Mouse (Mus musculus) limb, embryonic 14.5 days (tissue): ENCODE results near the gene Acbd5. TPM values are rescaled to one million over a fixed set of nuclear protein-coding genes. Genes with fewer than 3 reads are reported as not detected.
A peak's percentile ranks its signal among the peaks of the same experiment; 100 is the strongest.

ENCODE experiments used
- ATAC-seq: fragments of 200-750 bp; cut with Nextera tagmentation; 2 replicates; pipeline ENCODE4 v1.8.0; 2017; ENCODE audit warnings: low read depth, moderate number of reproducible peaks, moderate TSS enrichment; ENCODE audit not compliant: low FRiP score
- DNase-seq: peaks from one replicate; pipeline ENCODE4 v3.0.0-alpha.2; 2015; ENCODE audit warnings: low spot score
- H3K27ac ChIP-seq: fragments of 300-500 bp; sonication (generic); replicated peaks from 2 replicates; pipeline ENCODE4 v1.5.1; 2014; ENCODE audit warnings: low read depth, mild to moderate bottlenecking, low read length, moderate library complexity, mixed read lengths
- H3K27me3 ChIP-seq: fragments of 300-500 bp; sonication (generic); 2 replicates; pipeline ENCODE4 v1.6.1; 2014; ENCODE audit warnings: low read length, mixed read lengths; ENCODE audit not compliant: control insufficient read depth, insufficient read depth
- H3K36me3 ChIP-seq: fragments of 300-500 bp; sonication (generic); 2 replicates; pipeline ENCODE4 v1.6.1; 2014; ENCODE audit warnings: mild to moderate bottlenecking, low read length, moderate library complexity, mixed read lengths; ENCODE audit not compliant: control insufficient read depth, insufficient read depth
- H3K4me1 ChIP-seq: fragments of 300-500 bp; sonication (generic); 2 replicates; pipeline ENCODE4 v1.6.1; 2014; ENCODE audit warnings: antibody characterized with exemption, low read length, mixed read lengths; ENCODE audit not compliant: control insufficient read depth, insufficient read depth
- H3K4me2 ChIP-seq: fragments of 300-500 bp; sonication (generic); replicated peaks from 2 replicates; pipeline ENCODE4 v1.6.1; 2014; ENCODE audit warnings: low read depth, mild to moderate bottlenecking, low read length, moderate library complexity; ENCODE audit not compliant: severe bottlenecking
- H3K4me3 ChIP-seq: fragments of 300-500 bp; sonication (generic); replicated peaks from 2 replicates; pipeline ENCODE4 v1.5.1; 2014; ENCODE audit warnings: low read length
- H3K9ac ChIP-seq: fragments of 300-500 bp; sonication (generic); 2 replicates; pipeline ENCODE4 v1.6.1; 2014; ENCODE audit warnings: mild to moderate bottlenecking, low read depth, low read length, moderate library complexity; ENCODE audit not compliant: severe bottlenecking
- H3K9me3 ChIP-seq: fragments of 300-500 bp; sonication (generic); 2 replicates; pipeline ENCODE4 v1.6.1; 2016; ENCODE audit warnings: low read length; ENCODE audit not compliant: control insufficient read depth
- POLR2A ChIP-seq: fragments of 200-500 bp; IDR thresholded peaks from 2 replicates; pipeline ENCODE4 v1.8.0; 2012; ENCODE audit warnings: inconsistent platforms, mild to moderate bottlenecking, moderate library complexity, borderline replicate concordance; ENCODE audit not compliant: insufficient read depth, insufficient read length; ENCODE audit errors: extremely low read depth
- WGBS: fragments of 180-500 bp; shearing (Covaris S2); extraction: QIAGEN DNeasy Blood & Tissue Kit; methylation state at CpG from one replicate; pipeline ENCODE4 v1.1.7; 2014; 5-methylcytosine and 5-hydroxymethylcytosine counted together
- polyA plus RNA-seq, 2 experiments: library from polyadenylated mRNA; depleted of rRNA in 1 of 2; stranded (reverse) in 1 of 2; unstranded in 1 of 2; fragments of >200 nt; fragmentation: Nextera tagmentation in 1 of 2; extraction: Ambion mirVana in 1 of 2; gene quantifications; 2 replicates each; pipeline versions ENCODE4 v1.2.1 to v1.2.3; 2012 to 2014

Acbd5 gene
- polyA plus RNA-seq, 2 experiments = 15.3 to 21.3 TPM

DNA sequence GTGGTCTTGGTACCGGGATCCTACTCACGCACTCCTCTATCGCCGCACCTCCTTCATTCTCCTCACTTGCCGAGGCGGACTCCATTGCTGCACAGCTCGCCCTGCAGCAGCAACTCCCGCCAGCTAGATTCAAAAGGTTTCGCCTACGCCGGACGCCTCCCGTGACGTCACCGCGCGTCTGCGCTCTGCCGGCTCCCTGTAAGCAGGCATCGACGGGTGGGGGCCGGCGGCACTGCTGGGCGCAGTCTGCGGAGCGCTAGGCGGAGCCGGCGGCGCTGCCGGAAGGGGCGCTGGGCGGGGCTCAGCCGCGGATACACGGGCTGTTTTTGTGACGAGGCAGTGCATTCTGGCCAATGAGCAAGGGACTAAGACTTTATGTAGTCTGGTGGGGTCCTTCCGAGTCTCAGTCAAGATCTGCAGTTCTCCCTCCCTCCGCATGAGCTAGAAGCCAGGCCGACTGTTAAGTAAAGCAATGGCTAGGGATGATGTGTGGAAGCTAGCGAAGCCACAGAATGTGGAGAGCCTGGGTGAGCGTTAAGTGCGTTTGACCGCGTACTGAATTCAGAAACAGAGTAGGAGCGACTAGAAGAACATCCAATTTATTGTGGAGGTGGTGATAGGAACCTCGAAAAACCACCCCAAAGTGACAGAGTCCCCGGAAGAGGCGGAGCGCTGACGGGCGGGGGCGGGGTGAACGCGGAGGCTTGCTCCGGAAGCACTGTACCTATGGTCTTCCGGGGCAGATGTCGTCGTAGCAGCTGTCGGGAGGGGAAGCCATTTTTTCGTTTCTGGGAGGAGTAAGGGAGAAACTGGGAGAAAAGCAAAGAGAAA is 88.0 kb downstream of the Acbd5 start, which contains the start of the genes Mastl and Yme1l1:
Gene Mastl, minus strand, starts transcription at position 248 of the 831 bp plus-strand sequence.
Gene Yme1l1, plus strand, starts transcription at position 593 of the 831 bp plus-strand sequence.
- H3K36me3 ChIP-seq = peaks cover 3% of the 10 kb centered on the region; the same call in 1 of the 2 replicates
- TF ChIP-seq POLR2A = no peak; the same call in 1 of the 2 replicates
- H3K9ac ChIP-seq = peak within 1 kb of the TSS; percentile 82
- peaks cover 14% of the 10 kb centered on the region for H3K4me1 ChIP-seq
- under 1% methylated on average over 60 of the region's 61 CpGs for WGBS
- H3K27ac ChIP-seq = peak within 1 kb of the TSS; percentile 96
- DNase-seq (peak; percentile 97), ATAC-seq (peak; percentile 98)
- no peaks in the 10 kb centered on the region for H3K27me3 ChIP-seq
- peak within 1 kb of the TSS; percentile 68 for H3K4me2 ChIP-seq
- H3K9me3 ChIP-seq = no peaks in the 10 kb centered on the region
- peak within 1 kb of the TSS; percentile 83 for H3K4me3 ChIP-seq

DNA sequence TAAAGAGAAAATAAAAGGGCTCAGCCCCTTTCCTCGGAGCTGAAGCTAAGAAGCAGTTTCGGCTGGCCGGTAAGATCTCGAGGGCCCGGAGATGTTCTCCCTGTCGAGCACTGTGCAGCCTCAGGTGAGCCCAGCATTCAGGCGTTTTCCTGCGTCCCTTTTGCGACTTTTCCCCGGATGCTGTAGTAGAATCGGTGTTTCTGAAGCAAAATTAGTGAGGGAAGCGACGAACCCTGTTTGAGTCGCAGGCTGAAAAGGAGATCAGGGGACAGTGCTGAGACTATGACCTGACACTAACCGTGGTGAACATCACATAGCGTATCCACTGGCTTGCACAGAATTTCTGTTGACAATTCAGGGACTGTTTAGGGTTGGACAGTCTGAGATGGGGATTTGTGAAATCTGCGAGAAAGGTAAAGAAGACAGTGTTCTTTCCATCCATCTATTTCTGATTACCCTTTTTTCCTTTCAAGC is 88.7 kb downstream of the Acbd5 start:
- Histone ChIP-seq H3K4me2 (peak overlapping the region; percentile 57), H3K36me3 (peaks cover 6% of the 10 kb centered on the region; the same call in 1 of the 2 replicates), H3K4me3 (peak overlapping the region; percentile 83), H3K4me1 (peaks cover 14% of the 10 kb centered on the region), H3K27ac (peak overlapping the region; percentile 96), H3K27me3 (no peaks in the 10 kb centered on the region), H3K9me3 (no peaks in the 10 kb centered on the region), H3K9ac (peak overlapping the region; percentile 82)
- under 1% methylated on average over 17 of the region's 17 CpGs for WGBS
- no peak for TF ChIP-seq POLR2A
- no peak for DNase-seq
- ATAC-seq = peak; percentile 9

Other genes with a start within 250 kb of the Acbd5 start
- 14.2 and 15.9 TPM in 2 replicates for gene Pdss1, start 172.6 kb upstream of the Acbd5 start, polyA plus RNA-seq (2012; rRNA removed)
- 14.8 and 16.9 TPM in 2 replicates for gene Pdss1, start 172.6 kb upstream of the Acbd5 start, polyA plus RNA-seq (2014; fragmentation: Nextera tagmentation; extraction: Ambion mirVana)
- 81.1 and 89.9 TPM in 2 replicates for gene Abi1, start 27.9 kb upstream of the Acbd5 start, polyA plus RNA-seq (2012; rRNA removed)
- 46.8 and 51.1 TPM in 2 replicates for gene Abi1, start 27.9 kb upstream of the Acbd5 start, polyA plus RNA-seq (2014; fragmentation: Nextera tagmentation; extraction: Ambion mirVana)
- gene Mastl, start 87.9 kb downstream of the Acbd5 start, polyA plus RNA-seq (2012; rRNA removed) = 4.1 and 5.5 TPM in 2 replicates
- gene Mastl, start 87.9 kb downstream of the Acbd5 start, polyA plus RNA-seq (2014; fragmentation: Nextera tagmentation; extraction: Ambion mirVana) = 7.7 and 8.4 TPM in 2 replicates
- gene Yme1l1, start 88.2 kb downstream of the Acbd5 start, polyA plus RNA-seq (2012; rRNA removed) = 34.9 and 45.5 TPM in 2 replicates
- gene Yme1l1, start 88.2 kb downstream of the Acbd5 start, polyA plus RNA-seq (2014; fragmentation: Nextera tagmentation; extraction: Ambion mirVana) = 80.2 and 85.9 TPM in 2 replicates
- not detected in 2 replicates for gene 4931423N10Rik, start 139.3 kb downstream of the Acbd5 start, polyA plus RNA-seq (2012; rRNA removed)
- 0.11 TPM in 1 of 2 replicates, not detected in the other for gene 4931423N10Rik, start 139.3 kb downstream of the Acbd5 start, polyA plus RNA-seq (2014; fragmentation: Nextera tagmentation; extraction: Ambion mirVana)